Mouse (Mus musculus) kidney, embryonic 16.5 days (tissue): ENCODE results near the gene Gna11. TPM values are rescaled to one million over a fixed set of nuclear protein-coding genes. Genes with fewer than 3 reads are reported as not detected.

ENCODE experiments used
- ATAC-seq: fragments of 200-750 bp; cut with Nextera tagmentation; 2 replicates; pipeline ENCODE4 v1.8.0; 2017; ENCODE audit warnings: moderate TSS enrichment; ENCODE audit not compliant: low FRiP score, low TSS enrichment
- H3K27ac ChIP-seq: fragments of 300-500 bp; sonication (generic); 2 replicates; pipeline ENCODE4 v1.5.1; 2014; ENCODE audit warnings: low read length
- H3K27me3 ChIP-seq: fragments of 300-500 bp; sonication (generic); 2 replicates; pipeline ENCODE4 v1.6.1; 2014; ENCODE audit warnings: low read length, control low read depth, mixed read lengths; ENCODE audit not compliant: insufficient read depth
- H3K36me3 ChIP-seq: fragments of 300-500 bp; sonication (generic); 2 replicates; pipeline ENCODE4 v1.6.1; 2014; ENCODE audit warnings: low read length, control low read depth, mixed read lengths; ENCODE audit not compliant: insufficient read depth
- H3K4me1 ChIP-seq: fragments of 300-500 bp; sonication (generic); 2 replicates; pipeline ENCODE4 v1.6.1; 2014; ENCODE audit warnings: low read length, control low read depth, mixed read lengths; ENCODE audit not compliant: insufficient read depth
- H3K4me2 ChIP-seq: fragments of 300-500 bp; sonication (generic); replicated peaks from 2 replicates; pipeline ENCODE4 v1.6.1; 2014; ENCODE audit warnings: low read depth, low read length
- H3K4me3 ChIP-seq: fragments of 300-500 bp; sonication (generic); 2 replicates; pipeline ENCODE4 v1.5.1; 2014; ENCODE audit warnings: mild to moderate bottlenecking, low read length
- H3K9ac ChIP-seq: fragments of 300-500 bp; sonication (generic); replicated peaks from 2 replicates; pipeline ENCODE4 v1.6.1; 2014; ENCODE audit warnings: low read length
- H3K9me3 ChIP-seq: fragments of 300-500 bp; sonication (generic); 2 replicates; pipeline ENCODE4 v1.6.1; 2016; ENCODE audit warnings: low read length, control low read depth
- WGBS: fragments of 180-500 bp; shearing (Covaris S2); extraction: QIAGEN DNeasy Blood & Tissue Kit; methylation state at CpG from one replicate; pipeline ENCODE4 v1.1.7; 2014; 5-methylcytosine and 5-hydroxymethylcytosine counted together
- polyA plus RNA-seq: library from polyadenylated mRNA; unstranded; fragments of >200 nt; fragmentation: Nextera tagmentation; extraction: Ambion mirVana; gene quantifications from 2 replicates; pipeline ENCODE4 v1.2.1, GENCODE M21; 2015

Gna11 gene
- polyA plus RNA-seq, 1 experiment from 2014 or later, result 92.3 TPM

GRCm38 (mm10) chr10:81575208-81575631, 30.2 kb upstream of the Gna11 start:
- ATAC-seq, result peak; percentile 7; the same call in 1 of the 2 replicates
- peak overlapping the region; percentile 81 for H3K4me2 ChIP-seq
- peaks cover 26% of the 10 kb centered on the region for H3K27me3 ChIP-seq
- under 1% methylated on average over 28 of the region's 30 CpGs for WGBS
- peak overlapping the region; percentile 71 for H3K27ac ChIP-seq
- H3K4me1 ChIP-seq, result peaks cover 65% of the 10 kb centered on the region
- peaks cover 8% of the 10 kb centered on the region; the same call in 1 of the 2 replicates for H3K36me3 ChIP-seq
- H3K9me3 ChIP-seq, result no peaks in the 10 kb centered on the region
- peak overlapping the region; percentile 56 for H3K4me3 ChIP-seq
- peak overlapping the region; percentile 79 for H3K9ac ChIP-seq

GRCm38 (mm10) chr10:81574081-81575056, 29.4 kb upstream of the Gna11 start, which contains the start of gene Tle2:
TSS of gene Tle2 (plus strand) at chr10:81574561.
- H3K4me2 ChIP-seq, result peak within 1 kb of the TSS; percentile 81
- 26% methylated on average over 10 of the region's 10 CpGs for WGBS

DNA sequence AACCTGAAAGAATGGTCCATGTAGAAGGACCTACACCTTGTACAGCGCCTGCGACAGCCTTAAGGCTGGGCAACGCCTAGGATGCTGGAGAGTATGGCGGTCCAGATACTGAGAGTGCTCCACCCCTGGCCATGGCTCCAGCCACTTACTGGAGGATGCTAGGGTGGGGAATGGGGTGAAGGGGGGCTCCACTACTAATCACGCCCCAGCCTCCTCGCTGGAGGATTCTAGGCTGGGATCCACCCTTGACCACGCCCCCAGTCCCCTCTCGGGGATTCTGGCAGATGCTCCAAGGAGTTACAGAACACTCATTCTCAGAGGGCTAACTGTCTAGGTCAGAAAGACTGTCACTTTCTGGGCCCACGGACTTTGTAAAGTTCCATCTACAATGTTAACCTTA, 28.0 kb upstream of the Gna11 start:
- Histone ChIP-seq H3K4me3 (no peak overlapping the region), H3K9me3 (no peaks in the 10 kb centered on the region), H3K4me1 (peaks cover 81% of the 10 kb centered on the region), H3K36me3 (peaks cover 6% of the 10 kb centered on the region; the same call in 1 of the 2 replicates), H3K27ac (peak overlapping the region; percentile 96), H3K9ac (peak overlapping the region; percentile 38), H3K27me3 (peaks cover 26% of the 10 kb centered on the region), H3K4me2 (peak overlapping the region; percentile 28)
- no peak for ATAC-seq
- WGBS, result 23% methylated on average over 9 of the region's 9 CpGs

More at GRCm38 (mm10) chr10:81574081-81575056, 29.4 kb upstream of the Gna11 start, which contains the start of gene Tle2:
- no peak for ATAC-seq
- H3K36me3 ChIP-seq, result peaks cover 8% of the 10 kb centered on the region; the same call in 1 of the 2 replicates
- H3K27me3 ChIP-seq, result peaks cover 26% of the 10 kb centered on the region
- H3K4me3 ChIP-seq, result peak within 1 kb of the TSS; percentile 56
- no peaks in the 10 kb centered on the region for H3K9me3 ChIP-seq
- H3K4me1 ChIP-seq, result peaks cover 68% of the 10 kb centered on the region
- peak within 1 kb of the TSS; percentile 96 for H3K27ac ChIP-seq
- H3K9ac ChIP-seq, result peak within 1 kb of the TSS; percentile 79

- peak overlapping the region; percentile 95 for H3K4me2 ChIP-seq
- H3K36me3 ChIP-seq, result 0 out of 2 replicates have a peak, but pooled peaks cover 3% of the 10 kb centered on the region
- H3K4me1 ChIP-seq, result peaks cover 86% of the 10 kb centered on the region
- peak overlapping the region; percentile 58 for H3K9ac ChIP-seq
- peak; percentile 0; the same call in 1 of the 2 replicates for ATAC-seq
- H3K27me3 ChIP-seq, result peaks cover 22% of the 10 kb centered on the region
- 6% methylated on average over 9 of the region's 9 CpGs for WGBS
- H3K4me3 ChIP-seq, result peak overlapping the region; percentile 37
- no peaks in the 10 kb centered on the region for H3K9me3 ChIP-seq
- peak overlapping the region; percentile 96 for H3K27ac ChIP-seq
Observed at GRCm38 (mm10) chr10:81572133-81572671, 27.2 kb upstream of the Gna11 start.

DNA sequence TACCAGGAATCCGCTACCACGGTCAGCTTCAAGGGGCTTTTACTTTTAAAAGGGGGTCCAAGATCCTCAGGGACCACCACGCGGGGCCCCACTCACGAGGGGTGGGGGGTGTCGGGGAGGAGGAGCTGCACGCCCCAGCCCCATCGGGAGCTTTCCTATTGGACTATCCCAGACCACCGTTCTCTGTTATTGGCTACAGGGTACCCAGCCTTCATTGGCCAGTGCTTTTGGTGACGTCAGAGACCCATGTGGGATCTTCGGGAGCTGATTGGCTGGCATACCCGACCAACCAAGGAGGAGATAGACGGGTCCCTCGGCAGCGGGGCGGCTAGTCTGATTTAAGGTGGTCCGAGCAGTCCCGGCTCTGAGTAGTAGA, 26.5 kb upstream of the Gna11 start:
- H3K4me1 ChIP-seq, result peaks cover 80% of the 10 kb centered on the region
- H3K36me3 ChIP-seq, result peaks cover 3% of the 10 kb centered on the region; the same call in 1 of the 2 replicates
- no peaks in the 10 kb centered on the region for H3K9me3 ChIP-seq
- H3K27ac ChIP-seq, result peak overlapping the region; percentile 96
- ATAC-seq, result peak; percentile 88
- H3K4me3 ChIP-seq, result peak overlapping the region; percentile 52
- under 1% methylated on average over 18 of the region's 18 CpGs for WGBS
- H3K4me2 ChIP-seq, result peak overlapping the region; percentile 95
- H3K9ac ChIP-seq, result peak overlapping the region; percentile 58
- H3K27me3 ChIP-seq, result peaks cover 20% of the 10 kb centered on the region

DNA sequence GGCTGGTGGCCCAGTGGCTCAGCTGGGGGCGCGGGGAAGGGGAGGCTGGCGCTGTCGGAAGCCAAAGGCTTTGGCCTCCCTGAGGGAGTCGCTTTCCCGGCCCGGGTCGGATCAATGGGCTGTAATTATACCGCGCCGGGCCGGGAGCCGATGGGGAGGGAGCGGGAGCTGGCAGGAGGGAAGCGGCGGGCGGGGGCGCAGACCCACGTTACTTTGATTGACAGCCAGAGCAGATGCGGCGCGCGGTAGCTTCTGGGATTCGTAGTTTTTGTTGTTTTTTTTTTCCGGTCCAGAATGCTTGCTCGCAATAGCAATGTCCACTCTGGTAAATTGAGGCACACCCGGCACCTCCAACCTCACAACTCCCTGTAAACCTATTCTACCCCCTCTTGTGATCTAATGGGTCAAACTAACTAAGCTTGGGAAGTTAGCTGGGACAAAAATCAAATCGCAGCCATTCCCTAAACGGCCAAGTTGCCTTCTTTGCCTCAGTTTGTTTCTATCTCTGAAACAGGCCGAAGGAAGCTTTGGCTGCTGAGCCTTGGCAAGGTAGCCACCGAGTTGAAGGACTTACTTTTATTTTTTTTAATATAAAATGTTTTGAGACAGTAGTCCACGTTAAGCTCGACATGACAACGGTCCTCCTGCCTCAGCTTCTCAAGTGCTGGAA, 26.0 kb upstream of the Gna11 start:
- Histone ChIP-seq H3K4me1 (peaks cover 76% of the 10 kb centered on the region), H3K36me3 (peaks cover 5% of the 10 kb centered on the region), H3K4me3 (peak overlapping the region; percentile 52), H3K9ac (peak overlapping the region; percentile 53), H3K27ac (peak overlapping the region; percentile 92), H3K4me2 (peak overlapping the region; percentile 95), H3K9me3 (no peaks in the 10 kb centered on the region), H3K27me3 (peaks cover 16% of the 10 kb centered on the region; the same call in 1 of the 2 replicates)
- under 1% methylated on average over 33 of the region's 34 CpGs for WGBS
- peak; percentile 67 for ATAC-seq

DNA sequence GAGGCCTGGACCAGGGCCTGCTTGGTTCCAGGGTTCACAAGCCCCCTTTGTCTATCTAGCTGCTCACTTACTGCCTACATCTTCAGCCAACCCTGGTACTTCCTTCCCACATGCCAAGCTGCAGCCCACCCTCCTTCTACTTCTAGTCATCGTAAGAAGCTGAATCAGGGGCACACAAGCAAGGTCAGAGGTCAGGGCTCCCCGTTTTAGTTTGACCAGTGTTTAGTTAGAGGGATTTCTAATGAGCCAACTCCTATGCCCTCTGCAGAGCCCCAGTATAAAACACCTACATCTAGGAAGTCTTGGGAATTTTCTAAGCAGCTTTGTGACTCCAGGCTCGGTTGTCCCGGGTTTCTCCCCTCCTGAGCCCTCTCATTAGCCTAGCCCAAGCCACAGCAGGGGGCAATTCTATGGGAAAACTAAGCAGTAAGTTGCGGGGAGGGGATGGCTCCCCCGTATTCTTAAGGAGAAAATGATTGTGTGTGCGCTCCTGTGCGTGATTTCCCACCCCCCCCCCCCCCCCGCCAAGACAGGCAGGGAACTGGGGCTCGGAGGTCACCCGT, 25.3 kb upstream of the Gna11 start:
- Histone ChIP-seq H3K4me2 (peak overlapping the region; percentile 95), H3K4me1 (peaks cover 75% of the 10 kb centered on the region), H3K9ac (peak overlapping the region; percentile 46), H3K36me3 (peaks cover 12% of the 10 kb centered on the region), H3K4me3 (peak overlapping the region; percentile 52), H3K9me3 (no peaks in the 10 kb centered on the region), H3K27ac (peak overlapping the region; percentile 92), H3K27me3 (peaks cover 17% of the 10 kb centered on the region; the same call in 1 of the 2 replicates)
- ATAC-seq, result no peak; the same call in 1 of the 2 replicates
- 4% methylated on average over 6 of the region's 11 CpGs for WGBS

- Histone ChIP-seq H3K4me3 (no peak overlapping the region), H3K27ac (peak overlapping the region; percentile 92), H3K4me2 (0 out of 2 replicates have a peak overlapping the region, but pooled peaks have one; percentile 95), H3K27me3 (peaks cover 17% of the 10 kb centered on the region; the same call in 1 of the 2 replicates), H3K4me1 (peaks cover 76% of the 10 kb centered on the region), H3K36me3 (peaks cover 18% of the 10 kb centered on the region), H3K9ac (no peak overlapping the region; the same call in 1 of the 2 replicates), H3K9me3 (no peaks in the 10 kb centered on the region)
- no peak for ATAC-seq
- WGBS, result 43% methylated on average over 9 of the region's 9 CpGs
Observed at GRCm38 (mm10) chr10:81569507-81570237, 24.7 kb upstream of the Gna11 start.
